Mouse (Mus musculus) kidney, postnatal 14 days (tissue): ENCODE results near the gene Aqp1.
A peak's percentile ranks its signal among the peaks of the same experiment; 100 is the strongest.

Source experiments
- DNase-seq: peaks from one replicate; pipeline ENCODE4 v3.0.0; 2022; ENCODE audit warnings: mixed read lengths

The Aqp1 gene

GRCm38 (mm10) chr6:55335989-55336514, at the start of gene Aqp1:
Gene Aqp1, plus strand, starts transcription at chr6:55336432.
- peak; percentile 88 for DNase-seq

GRCm38 (mm10) chr6:55288007-55288602, 48.1 kb upstream of the Aqp1 start:
- peak; percentile 37 for DNase-seq

GRCm38 (mm10) chr6:55294549-55295131, 41.6 kb upstream of the Aqp1 start:
- DNase-seq, result peak; percentile 70

- DNase-seq, result peak; percentile 42
Measured at GRCm38 (mm10) chr6:55295325-55295724, 40.9 kb upstream of the Aqp1 start.

GRCm38 (mm10) chr6:55299482-55299881, 36.8 kb upstream of the Aqp1 start:
- peak; percentile 43 for DNase-seq

GRCm38 (mm10) chr6:55299917-55300316, 36.3 kb upstream of the Aqp1 start:
- peak; percentile 46 for DNase-seq

GRCm38 (mm10) chr6:55300704-55301103, 35.5 kb upstream of the Aqp1 start:
- DNase-seq, result no peak

- no peak for DNase-seq
Measured at GRCm38 (mm10) chr6:55310179-55310578, 26.1 kb upstream of the Aqp1 start.

- DNase-seq, result no peak
Measured at GRCm38 (mm10) chr6:55311962-55312361, 24.3 kb upstream of the Aqp1 start.

- DNase-seq, result no peak
Measured at GRCm38 (mm10) chr6:55313893-55314292, 22.3 kb upstream of the Aqp1 start.

- DNase-seq, result no peak
Measured at GRCm38 (mm10) chr6:55314628-55315027, 21.6 kb upstream of the Aqp1 start.

- no peak for DNase-seq
Measured at GRCm38 (mm10) chr6:55318597-55318996, 17.6 kb upstream of the Aqp1 start.

- no peak for DNase-seq
Measured at GRCm38 (mm10) chr6:55319585-55320551, 16.4 kb upstream of the Aqp1 start.

- DNase-seq, result no peak
Measured at GRCm38 (mm10) chr6:55320894-55321293, 15.3 kb upstream of the Aqp1 start.

GRCm38 (mm10) chr6:55321518-55321917, 14.7 kb upstream of the Aqp1 start:
- DNase-seq, result no peak

GRCm38 (mm10) chr6:55322980-55323379, 13.3 kb upstream of the Aqp1 start:
- no peak for DNase-seq

GRCm38 (mm10) chr6:55323908-55324634, 12.2 kb upstream of the Aqp1 start:
- peak; percentile 65 for DNase-seq

GRCm38 (mm10) chr6:55324785-55325184, 11.4 kb upstream of the Aqp1 start:
- DNase-seq, result no peak

- DNase-seq, result no peak
Measured at GRCm38 (mm10) chr6:55326299-55326698, 9.9 kb upstream of the Aqp1 start.

GRCm38 (mm10) chr6:55327326-55327725, 8.9 kb upstream of the Aqp1 start:
- DNase-seq, result no peak

GRCm38 (mm10) chr6:55328179-55328578, 8.1 kb upstream of the Aqp1 start:
- DNase-seq, result peak; percentile 69

- DNase-seq, result no peak
Measured at GRCm38 (mm10) chr6:55331315-55331714, 4.9 kb upstream of the Aqp1 start.
